Mouse (Mus musculus) thymus, postnatal 10 days (tissue): ENCODE measurements around the gene Lxn.

Source experiments
- DNase-seq, 2 experiments: peaks; one replicate each; pipeline ENCODE4 v3.0.0; 2021; ENCODE audit warnings: low spot score in 2 of 2

Gene Lxn

DNA sequence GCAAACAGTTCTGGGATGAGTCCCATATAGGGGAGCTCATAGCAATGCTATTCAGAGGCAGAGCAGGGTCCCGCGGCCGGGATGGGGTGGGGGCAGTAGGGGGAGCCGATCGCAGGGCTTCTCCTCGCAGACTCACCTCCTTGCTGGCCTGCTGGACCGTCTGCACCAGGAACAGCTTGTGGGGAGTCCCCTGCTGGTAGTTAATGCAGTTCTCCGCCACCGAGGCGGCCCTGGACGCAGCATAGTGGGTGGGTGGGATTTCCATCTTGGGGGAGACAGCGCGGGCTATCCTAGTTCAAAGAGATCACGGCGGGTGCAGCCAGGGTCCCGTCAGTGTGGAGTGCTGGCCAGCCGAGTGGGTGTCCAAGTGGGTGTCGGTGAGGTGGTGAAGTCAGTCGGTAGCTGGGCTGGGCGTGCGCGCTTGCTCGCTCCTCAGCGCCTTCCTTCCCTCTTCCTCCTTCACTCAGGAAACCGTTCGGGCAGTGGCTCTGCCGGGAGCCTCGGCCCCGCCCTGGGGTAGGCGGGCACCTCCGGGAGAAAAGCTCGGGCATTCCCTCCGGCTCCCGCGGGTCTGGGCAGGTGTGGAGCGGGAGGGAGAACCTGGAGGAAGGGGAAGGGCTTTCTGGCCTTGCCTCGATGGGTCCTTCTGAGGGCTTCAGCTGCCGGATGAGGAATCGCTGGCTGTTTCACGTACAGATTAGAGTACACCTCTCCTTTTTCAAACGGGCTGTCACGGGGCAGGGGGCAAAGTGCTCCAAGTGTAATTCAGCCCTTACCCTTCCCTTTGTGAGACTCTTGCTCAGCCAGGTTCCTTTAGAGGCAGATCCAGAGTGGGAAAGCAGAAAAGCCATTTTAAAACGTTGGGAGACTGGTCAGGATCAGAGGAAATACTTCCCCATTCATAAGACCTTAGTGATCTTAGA is at the start of gene Lxn:
Gene Lxn, minus strand, starts transcription at position 477 of the 923 bp plus-strand sequence.
- DNase-seq = peak; percentile 9 to 27

DNA sequence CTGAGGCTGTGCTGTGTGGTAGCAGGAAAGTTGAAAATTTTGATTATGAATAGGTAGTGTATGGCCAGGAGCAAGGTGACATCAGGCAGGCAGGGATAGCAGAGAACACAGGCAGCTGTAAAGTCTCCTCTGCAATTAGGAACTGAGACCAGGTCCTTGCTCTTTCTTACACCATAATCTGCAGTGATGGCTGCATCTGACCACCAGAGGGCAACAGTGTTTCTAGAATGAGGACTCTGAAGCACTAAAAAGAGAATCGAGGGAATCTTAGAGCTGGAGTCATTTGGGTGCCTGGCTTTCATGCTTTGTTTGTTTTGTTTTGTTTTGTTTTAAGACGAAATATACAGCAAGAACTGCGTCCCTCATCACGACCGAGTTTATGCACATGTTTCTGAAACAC is 49.1 kb upstream of the Lxn start:
- DNase-seq = peak in 1 of 2 experiments; percentile 51

- DNase-seq = no peak
These were observed 44.6 kb upstream of the Lxn start for GRCm38 (mm10) chr3:67508216-67508892.

DNA sequence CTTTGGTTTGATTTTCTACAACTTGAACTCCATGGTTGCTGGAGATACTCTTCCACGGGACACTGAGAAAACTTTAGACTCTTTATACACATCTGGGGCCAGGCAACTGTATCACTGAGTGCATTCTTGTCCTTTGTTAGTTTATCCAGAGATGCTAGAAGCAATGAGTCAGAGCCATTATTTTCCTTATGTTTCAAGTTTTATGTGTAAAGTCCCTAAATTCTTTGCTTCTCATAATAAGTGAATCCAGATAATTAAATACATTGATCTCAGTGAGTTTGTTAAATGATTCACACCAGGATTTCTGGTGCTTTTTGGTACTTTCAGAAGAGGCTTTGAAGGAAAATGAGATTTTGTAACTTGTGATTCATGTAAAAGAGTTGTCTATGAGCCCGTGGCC is 41.6 kb upstream of the Lxn start:
- no peak for DNase-seq

- no peak for DNase-seq
These were observed 40.2 kb upstream of the Lxn start for GRCm38 (mm10) chr3:67503878-67504277.

GRCm38 (mm10) chr3:67499406-67499791 is 35.7 kb upstream of the Lxn start:
- no peak for DNase-seq

GRCm38 (mm10) chr3:67498773-67499405 is 35.2 kb upstream of the Lxn start:
- DNase-seq = no peak

DNA sequence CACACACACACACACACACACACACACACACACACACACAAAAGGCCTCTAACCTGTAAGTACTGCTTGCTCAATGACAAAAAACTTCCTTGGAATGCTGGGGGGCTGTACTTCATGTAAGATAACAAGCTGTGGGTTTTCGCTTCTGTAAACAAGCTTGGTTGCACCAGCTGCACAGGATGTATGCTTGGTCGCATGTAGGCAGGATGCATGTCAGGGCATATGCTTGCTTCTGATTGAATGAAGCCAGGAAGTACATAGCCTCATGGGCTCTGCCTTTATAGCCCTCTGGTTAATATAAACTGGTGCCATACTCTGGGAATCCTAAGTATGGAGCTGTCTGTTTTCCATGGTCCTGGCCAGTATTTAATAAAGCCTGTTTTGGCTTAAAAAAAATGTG is 34.3 kb upstream of the Lxn start:
- no peak for DNase-seq

- DNase-seq = no peak
These were observed 32.6 kb upstream of the Lxn start for GRCm38 (mm10) chr3:67496310-67496709.

DNA sequence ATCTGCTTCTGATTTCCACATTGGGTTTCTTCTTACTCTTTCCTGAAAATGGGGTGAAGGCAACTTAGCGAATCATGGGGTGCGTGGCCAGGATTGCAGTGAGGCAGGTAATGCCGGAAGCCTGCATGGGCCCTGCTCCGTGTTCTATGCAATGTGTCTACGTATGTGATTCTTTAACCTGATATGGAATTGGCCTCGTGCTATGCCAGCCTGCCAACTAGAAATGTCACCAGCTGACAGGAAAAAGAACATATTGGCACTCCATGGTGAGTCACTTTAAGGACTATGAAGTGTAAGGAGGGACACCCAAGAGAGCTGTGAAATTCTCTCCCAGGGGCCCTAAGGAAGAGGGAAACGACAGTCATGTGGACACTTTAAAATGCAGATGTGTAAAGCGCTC is 29.4 kb upstream of the Lxn start:
- DNase-seq = no peak

DNA sequence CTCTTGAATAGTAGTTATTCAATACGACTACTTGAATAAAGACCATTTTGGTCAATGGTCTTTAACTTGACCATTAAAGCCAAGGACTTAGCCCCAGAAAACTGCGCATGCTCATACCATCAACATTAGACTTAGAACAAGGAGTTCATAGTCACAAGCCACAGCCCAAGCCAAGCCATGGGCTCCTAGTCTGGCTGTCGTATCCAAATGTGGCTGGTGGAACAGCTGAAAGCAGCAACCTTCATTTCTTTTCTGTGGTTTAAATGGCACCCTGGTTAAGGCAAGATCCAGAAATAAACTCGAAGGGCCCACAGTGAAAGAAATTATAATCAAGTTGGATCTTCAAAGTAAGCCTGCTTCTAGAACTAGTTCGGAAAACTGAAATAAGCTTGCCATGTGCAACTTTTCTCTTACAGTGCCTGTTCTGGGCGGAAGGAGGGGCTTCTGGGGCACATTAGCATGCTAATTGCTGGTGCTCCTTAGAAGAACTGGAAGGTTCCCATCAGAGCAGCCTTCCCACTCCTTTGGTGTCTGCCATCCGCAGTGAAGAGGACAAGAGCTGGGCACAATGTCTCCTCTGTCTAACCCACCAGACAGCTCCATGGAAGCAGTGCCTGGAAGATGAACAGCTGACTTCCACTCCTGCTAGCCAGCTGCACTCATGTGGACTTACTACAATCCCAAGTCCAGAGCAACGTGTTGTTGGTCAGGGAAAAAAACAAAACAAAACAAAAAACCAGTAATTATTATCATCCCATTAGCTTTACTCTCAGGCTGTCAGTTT is 28.6 kb upstream of the Lxn start:
- no peak for DNase-seq

DNA sequence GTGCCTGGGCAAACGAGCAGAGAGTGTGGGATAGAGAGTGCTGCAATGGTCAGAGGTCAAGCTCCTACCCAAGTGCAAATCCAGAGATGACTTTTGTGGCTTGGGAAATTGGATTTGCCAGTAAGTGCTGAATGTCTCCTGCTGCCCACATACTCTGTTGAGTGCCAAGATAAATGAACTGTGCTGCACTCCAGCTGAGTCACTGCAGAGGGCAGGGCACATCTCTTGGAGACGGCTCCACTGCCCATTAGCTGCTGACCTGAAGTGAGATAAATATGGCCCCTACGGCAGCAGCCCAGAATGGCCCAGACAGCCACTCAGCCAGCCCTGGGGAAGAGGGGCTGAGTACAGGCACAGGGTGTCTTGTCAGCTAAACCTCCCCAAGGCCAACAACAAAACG is 26.4 kb upstream of the Lxn start:
- no peak for DNase-seq

DNA sequence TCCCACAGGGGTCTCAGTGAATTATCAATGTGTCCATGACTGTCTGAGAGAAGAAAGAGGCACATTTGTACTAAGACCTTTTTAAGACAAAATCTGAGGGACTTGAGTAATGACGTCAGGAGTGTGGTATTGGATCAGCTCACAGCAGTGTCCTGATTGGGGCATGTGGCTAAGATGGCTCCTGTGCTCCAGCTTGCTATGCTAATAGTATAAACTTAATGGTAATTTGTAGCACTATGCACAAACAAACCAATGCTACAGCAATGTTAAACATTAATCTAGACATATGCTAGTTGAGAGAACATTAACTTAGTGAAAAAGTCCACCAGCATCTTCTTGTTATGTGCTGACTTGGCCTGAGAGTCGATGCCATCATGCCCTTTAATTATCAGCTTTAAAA is 21.5 kb upstream of the Lxn start:
- no peak for DNase-seq

DNA sequence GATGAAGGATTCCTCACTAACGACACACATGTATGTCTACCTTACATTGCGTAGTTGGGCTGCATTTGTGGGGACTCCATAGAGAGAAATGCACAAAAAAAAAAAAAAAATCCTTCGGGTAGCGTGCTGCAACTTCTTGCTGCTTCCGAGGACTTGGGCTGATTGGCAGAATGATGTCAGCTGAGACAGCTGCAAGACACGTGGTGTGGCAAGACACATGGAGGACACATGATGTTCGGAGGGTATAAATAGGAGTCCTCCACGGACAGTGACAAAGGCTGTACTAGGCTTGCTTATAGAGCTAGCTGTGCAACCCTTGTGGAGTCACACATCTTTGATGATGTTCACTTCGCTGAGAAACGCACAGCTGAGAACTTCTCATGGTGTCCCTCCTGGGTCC is 18.7 kb upstream of the Lxn start:
- no peak for DNase-seq

DNA sequence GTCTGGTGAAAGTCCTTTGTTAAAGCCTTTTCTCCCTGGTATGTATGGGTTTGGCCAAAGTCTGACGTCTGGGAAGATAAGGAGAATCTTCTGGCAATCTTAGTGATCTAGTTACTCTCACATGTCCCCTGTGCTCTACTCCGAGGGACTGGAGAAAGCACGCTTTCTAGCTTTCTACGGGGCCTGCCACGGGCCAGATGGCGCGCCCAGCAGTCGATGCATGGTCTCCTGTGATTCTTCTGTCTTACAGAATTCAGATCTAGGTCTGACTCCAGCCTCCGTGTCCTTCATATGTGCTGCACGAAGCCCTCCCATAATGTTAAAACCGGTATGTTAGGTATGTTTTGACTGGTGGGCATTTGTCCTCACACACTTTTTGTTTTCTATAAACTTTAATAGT is 16.1 kb upstream of the Lxn start:
- DNase-seq = no peak

GRCm38 (mm10) chr3:67473438-67473837 is 9.7 kb upstream of the Lxn start:
- no peak for DNase-seq

DNA sequence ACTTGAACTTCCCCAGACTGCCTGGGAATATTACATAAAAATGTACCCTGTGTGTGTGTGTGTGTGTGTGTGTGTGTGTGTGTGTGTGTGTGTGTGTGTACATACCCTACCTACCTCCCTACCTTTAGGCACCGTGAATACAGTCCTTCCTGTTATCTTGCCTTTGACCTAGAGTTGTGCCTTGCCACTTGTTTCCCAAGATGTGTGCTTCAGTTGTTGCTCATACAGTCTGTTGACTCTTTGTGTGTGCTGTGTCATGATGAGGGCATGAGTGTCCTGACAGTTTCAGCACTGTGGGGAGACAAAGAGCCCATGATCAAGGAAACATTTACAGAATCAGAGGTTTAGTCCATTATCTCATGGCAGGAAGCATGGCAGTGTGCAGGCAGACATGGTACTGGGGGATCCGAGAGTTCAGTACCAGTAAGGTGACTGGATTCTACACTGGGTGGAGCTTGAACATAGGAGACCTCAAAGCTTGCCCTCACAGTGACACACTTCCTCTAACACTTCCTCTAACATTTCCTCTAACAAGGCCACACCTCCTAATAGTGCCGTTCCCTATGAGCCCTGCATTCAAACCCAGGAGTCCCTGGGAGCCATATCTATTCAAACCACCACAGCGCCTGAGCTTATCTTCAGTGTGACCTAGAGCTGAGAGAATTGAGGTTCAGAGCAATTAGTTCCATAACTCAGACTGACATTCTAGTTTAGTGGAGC is 7.8 kb upstream of the Lxn start:
- DNase-seq = no peak

GRCm38 (mm10) chr3:67467281-67467680 is 3.6 kb upstream of the Lxn start:
- no peak for DNase-seq

GRCm38 (mm10) chr3:67466576-67466975 is 2.9 kb upstream of the Lxn start:
- no peak for DNase-seq

- peak in 1 of 2 experiments; percentile 13 for DNase-seq
These were observed 725 bp downstream of the Lxn start for GRCm38 (mm10) chr3:67463001-67463400.

DNA sequence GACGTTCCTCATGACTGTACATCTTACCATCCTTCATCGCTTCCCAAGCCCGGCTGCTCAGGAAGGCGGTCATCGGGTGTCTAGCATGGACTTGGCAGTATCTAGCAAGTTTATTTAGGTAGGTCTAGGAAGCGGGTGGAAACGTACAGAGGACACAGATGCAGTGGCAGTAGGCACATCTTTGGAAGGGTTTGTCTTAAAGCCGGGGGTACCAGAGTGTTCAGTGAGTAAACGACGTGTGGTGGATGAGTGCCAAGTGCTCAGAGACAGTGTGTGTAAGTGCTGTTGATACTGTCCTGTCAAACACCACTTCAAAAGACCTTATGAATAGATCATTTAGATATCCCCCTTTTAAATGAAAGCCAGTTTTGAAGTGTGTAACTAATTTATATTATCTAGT is 1.1 kb downstream of the Lxn start:
- no peak for DNase-seq
